Comparison of ENCODE assay signal across 9 mouse cellular contexts in genomic region chr2:163471710-163472465, GRCm38 (mm10). TPM values are rescaled to one million over a fixed set of nuclear protein-coding genes. Genes with fewer than 3 reads are reported as not detected.
DNase-seq lines count a peak whose midpoint lies in the region; ATAC-seq and TF ChIP-seq lines count a peak whose summit lies in the region.
"Had no signal": no experiment of that assay in that cellular context is flagged by ENCODE, and none has a peak within 500 bp of the region (broad histone marks: within the 10 kb centered on the region; RNA-seq: fewer than 3 reads in every experiment).

No protein-coding gene starts in this region.

- peak overlapping the region; percentile 89 for H3K4me2 ChIP-seq in limb, embryonic 13.5 days (replicated peaks)
- H3K4me2 ChIP-seq in midbrain, postnatal 0 days (ENCODE audit: low read depth, low read length, poor library complexity, severe bottlenecking) = peak overlapping the region; percentile 86

- no peak for TF ChIP-seq CTCF in layer of hippocampus, adult 2 months (conservative IDR thresholded peaks at IDR 0.05)
- TF ChIP-seq CTCF in midbrain, postnatal 0 days (IDR thresholded peaks at IDR 0.05) = no peak

- intact Hi-C loops in heart, postnatal 10 days (cut with DNase I) = loop anchor here (1.0 to 2.0 kb wide), 2 partner anchors 19 to 53 kb away; no protein-coding TSS in a partner anchor

- peak overlapping the region; percentile 90 for H3K27ac ChIP-seq in layer of hippocampus, adult 2 months
- no peak overlapping the region; the same call in 1 of the 2 replicates for H3K27ac ChIP-seq in limb, embryonic 13.5 days
- H3K27ac ChIP-seq in midbrain, postnatal 0 days (ENCODE audit: low read depth, low read length) = peak overlapping the region; percentile 75

- no peak for DNase-seq in layer of hippocampus, adult 2 months (ENCODE audit: low spot score in 2 of 2)
- no peak for DNase-seq in layer of hippocampus, adult 11-12 months (ENCODE audit: low spot score)
- DNase-seq in heart, postnatal 10 days = peak; percentile 51 to 54
- DNase-seq in midbrain, postnatal 0 days (ENCODE audit: low spot score) = no peak
- DNase-seq in layer of hippocampus, adult 18-20 months (ENCODE audit: low spot score in 2 of 2) = no peak

- peak overlapping the region; percentile 80 for H3K4me3 ChIP-seq in layer of hippocampus, adult 2 months
- H3K4me3 ChIP-seq in limb, embryonic 13.5 days = peak overlapping the region; percentile 83
- H3K4me3 ChIP-seq in midbrain, postnatal 0 days (ENCODE audit: low read depth, low read length) = peak overlapping the region; percentile 93

- ATAC-seq in common myeloid progenitor, adult 5-6 weeks (replicated peaks; ENCODE audit: low read depth, poor library complexity, severe bottlenecking) = peak; percentile 53
- peak; percentile 4; the same call in 1 of the 2 replicates for ATAC-seq in limb, embryonic 13.5 days (ENCODE audit: low FRiP score, low read depth)
- ATAC-seq in midbrain, postnatal 0 days (ENCODE audit: low FRiP score) = peak; percentile 79
- ATAC-seq in activated CD4-positive, CD25-positive, alpha-beta regulatory T cell, adult 4 months = no peak

- H3K27me3 ChIP-seq in limb, embryonic 13.5 days = no peaks in the 10 kb centered on the region
- no peaks in the 10 kb centered on the region; the same call in 1 of the 2 replicates for H3K27me3 ChIP-seq in midbrain, postnatal 0 days (ENCODE audit: insufficient read depth, low read length)

- peaks cover 26% of the 10 kb centered on the region for H3K36me3 ChIP-seq in limb, embryonic 13.5 days
- H3K36me3 ChIP-seq in midbrain, postnatal 0 days (ENCODE audit: insufficient read depth, low read length) = peaks cover 23% of the 10 kb centered on the region

- H3K9ac ChIP-seq in limb, embryonic 13.5 days = peak overlapping the region; percentile 81
- peak overlapping the region; percentile 73 for H3K9ac ChIP-seq in midbrain, postnatal 0 days (replicated peaks; ENCODE audit: low read length, poor library complexity, severe bottlenecking)

- H3K4me1 ChIP-seq in limb, embryonic 13.5 days = peaks cover 9% of the 10 kb centered on the region
- H3K4me1 ChIP-seq in midbrain, postnatal 0 days (ENCODE audit: insufficient read depth, low read length) = 0 out of 2 replicates have a peak, but pooled peaks cover 8% of the 10 kb centered on the region

- H3K9me3 ChIP-seq in limb, embryonic 13.5 days = no peaks in the 10 kb centered on the region
- no peaks in the 10 kb centered on the region for H3K9me3 ChIP-seq in midbrain, postnatal 0 days (ENCODE audit: low read length)

- 5% methylated on average over 36 of the region's 36 CpGs for WGBS in limb, embryonic 13.5 days
- WGBS in midbrain, postnatal 0 days = 5% methylated on average over 36 of the region's 36 CpGs

RNA-seq across cellular contexts. Expression of gene Fitm2, which starts 0.5 kb away (rescaled TPM):
- total RNA-seq in layer of hippocampus, adult 2 months (2021) = 10 to 100 TPM; 19.0 to 20.0 TPM
- 3.9 and 5.2 TPM in 2 replicates for total RNA-seq in common myeloid progenitor, adult 5-6 weeks (2017)
- 100 to 1,000 TPM in 1 of 2 experiments, 10 to 100 TPM in 1; 79.2 to 103 TPM for total RNA-seq in heart, postnatal 10 days (2021)
- polyA plus RNA-seq in limb, embryonic 13.5 days (2015; fragmentation: Nextera tagmentation; extraction: Ambion mirVana) = 10.9 and 11.3 TPM in 2 replicates
- 24.5 and 29.9 TPM in 2 replicates for total RNA-seq in midbrain, postnatal 0 days (2014; rRNA removed)
- polyA plus RNA-seq in midbrain, postnatal 0 days (2015; fragmentation: Nextera tagmentation; extraction: Ambion mirVana) = 15.3 and 15.4 TPM in 2 replicates
- total RNA-seq in layer of hippocampus, adult 18-20 months (2021) = 10 to 100 TPM; 20.1 to 21.9 TPM
- polyA plus RNA-seq in activated CD4-positive, CD25-positive, alpha-beta regulatory T cell, adult 4 months (2017; shearing (Covaris generic)) = 1 to 10 TPM; 2.0 to 2.4 TPM

RNA-seq across cellular contexts. Expression of gene R3hdml, which starts 20.2 kb away (rescaled TPM):
- not detected for total RNA-seq in layer of hippocampus, adult 2 months (2021)
- total RNA-seq in common myeloid progenitor, adult 5-6 weeks (2017) = not detected in 2 replicates
- not detected for total RNA-seq in heart, postnatal 10 days (2021)
- not detected in 2 replicates for polyA plus RNA-seq in limb, embryonic 13.5 days (2015; fragmentation: Nextera tagmentation; extraction: Ambion mirVana)
- total RNA-seq in midbrain, postnatal 0 days (2014; rRNA removed) = 0.38 TPM in 2 replicates
- polyA plus RNA-seq in midbrain, postnatal 0 days (2015; fragmentation: Nextera tagmentation; extraction: Ambion mirVana) = 0.21 and 0.70 TPM in 2 replicates
- total RNA-seq in layer of hippocampus, adult 18-20 months (2021) = not detected
- polyA plus RNA-seq in activated CD4-positive, CD25-positive, alpha-beta regulatory T cell, adult 4 months (2017; shearing (Covaris generic)) = not detected
- total RNA-seq: adrenal gland, postnatal 36 days had no signal

RNA-seq across cellular contexts. Expression of gene Gdap1l1, which starts 33.6 kb away (rescaled TPM):
- 10 to 100 TPM; 61.5 to 70.7 TPM for total RNA-seq in layer of hippocampus, adult 2 months (2021)
- total RNA-seq in common myeloid progenitor, adult 5-6 weeks (2017) = 0.73 TPM in 1 of 2 replicates, not detected in the other
- total RNA-seq in heart, postnatal 10 days (2021) = not detected
- polyA plus RNA-seq in limb, embryonic 13.5 days (2015; fragmentation: Nextera tagmentation; extraction: Ambion mirVana) = 0.72 and 0.78 TPM in 2 replicates
- 150 and 182 TPM in 2 replicates for total RNA-seq in midbrain, postnatal 0 days (2014; rRNA removed)
- polyA plus RNA-seq in midbrain, postnatal 0 days (2015; fragmentation: Nextera tagmentation; extraction: Ambion mirVana) = 147 and 155 TPM in 2 replicates
- 10 to 100 TPM; 68.2 to 78.1 TPM for total RNA-seq in layer of hippocampus, adult 18-20 months (2021)
- not detected for polyA plus RNA-seq in activated CD4-positive, CD25-positive, alpha-beta regulatory T cell, adult 4 months (2017; shearing (Covaris generic))

RNA-seq across cellular contexts. Expression of gene Hnf4a, which starts 34.7 kb away (rescaled TPM):
- not detected for total RNA-seq in layer of hippocampus, adult 2 months (2021)
- 4.1 and 6.1 TPM in 2 replicates for total RNA-seq in common myeloid progenitor, adult 5-6 weeks (2017)
- total RNA-seq in heart, postnatal 10 days (2021) = not detected
- 0.18 TPM in 1 of 2 replicates, not detected in the other for polyA plus RNA-seq in limb, embryonic 13.5 days (2015; fragmentation: Nextera tagmentation; extraction: Ambion mirVana)
- total RNA-seq in midbrain, postnatal 0 days (2014; rRNA removed) = not detected in 2 replicates
- not detected in 2 replicates for polyA plus RNA-seq in midbrain, postnatal 0 days (2015; fragmentation: Nextera tagmentation; extraction: Ambion mirVana)
- total RNA-seq in layer of hippocampus, adult 18-20 months (2021) = not detected
- not detected for polyA plus RNA-seq in activated CD4-positive, CD25-positive, alpha-beta regulatory T cell, adult 4 months (2017; shearing (Covaris generic))

RNA-seq across cellular contexts. Expression of gene Oser1, which starts 47.4 kb away (rescaled TPM):
- 10 to 100 TPM; 17.1 to 17.2 TPM for total RNA-seq in layer of hippocampus, adult 2 months (2021)
- 95.2 and 99.9 TPM in 2 replicates for total RNA-seq in common myeloid progenitor, adult 5-6 weeks (2017)
- 10 to 100 TPM; 21.3 to 24.4 TPM for total RNA-seq in heart, postnatal 10 days (2021)
- polyA plus RNA-seq in limb, embryonic 13.5 days (2015; fragmentation: Nextera tagmentation; extraction: Ambion mirVana) = 95.8 and 96.5 TPM in 2 replicates
- 27.6 and 29.9 TPM in 2 replicates for total RNA-seq in midbrain, postnatal 0 days (2014; rRNA removed)
- polyA plus RNA-seq in midbrain, postnatal 0 days (2015; fragmentation: Nextera tagmentation; extraction: Ambion mirVana) = 63.8 and 64.7 TPM in 2 replicates
- 10 to 100 TPM; 20.2 to 21.4 TPM for total RNA-seq in layer of hippocampus, adult 18-20 months (2021)
- polyA plus RNA-seq in activated CD4-positive, CD25-positive, alpha-beta regulatory T cell, adult 4 months (2017; shearing (Covaris generic)) = 100 to 1,000 TPM; 107 to 116 TPM

Comparison
In these comparisons a context has a peak if more than half of its experiments do, and no peak if none do; other contexts are left out.
1. DNase-seq: peak in heart, postnatal 10 days (2 of 2); none in layer of hippocampus, adult 2 months (0 of 2), layer of hippocampus, adult 11-12 months (single experiment), midbrain, postnatal 0 days (single experiment) and layer of hippocampus, adult 18-20 months (0 of 2).
2. RNA of gene Gdap1l1, which starts 33.6 kb away (total RNA-seq): 150 to 182 TPM in midbrain, postnatal 0 days, 68.2 to 78.1 TPM in layer of hippocampus, adult 18-20 months and 61.5 to 70.7 TPM in layer of hippocampus, adult 2 months; 0.73 TPM in common myeloid progenitor, adult 5-6 weeks and not detected in heart, postnatal 10 days; every median in the first group is over 10 times any median in the second.
3. Peak in every context shown above with its lines, with median percentiles within 50 percentile points of each other: H3K4me3 ChIP-seq.